In genomic region chr16:50402851-50403250, GRCm38 (mm10) we compare ENCODE assay signal across 33 mouse cellular contexts. TPM values are rescaled to one million over a fixed set of nuclear protein-coding genes. Genes with fewer than 3 reads are reported as not detected.
DNase-seq lines count a peak whose midpoint lies in the region; ATAC-seq and TF ChIP-seq lines count a peak whose summit lies in the region.
"Had no signal": no experiment of that assay in that cellular context is flagged by ENCODE, and none has a peak within 500 bp of the region (broad histone marks: within the 10 kb centered on the region; RNA-seq: fewer than 3 reads in every experiment).

No protein-coding gene starts in this region.

- no peak for TF ChIP-seq CTCF in liver, postnatal 0 days (IDR thresholded peaks at IDR 0.05; ENCODE audit: low read depth)
- TF ChIP-seq CTCF in liver, embryonic 14.5 days (IDR thresholded peaks at IDR 0.05; ENCODE audit: low read depth), result no peak

- intact Hi-C loops in left cerebral cortex, postnatal 4 days (cut with DNase I), result no loop called here

- no peak overlapping the region for H3K4me3 ChIP-seq in liver, postnatal 0 days (ENCODE audit: low read depth, low read length)
- H3K4me3 ChIP-seq in liver, embryonic 14.5 days (ENCODE audit: insufficient read depth in 1 of 2, low read depth in 2 of 2, low read length in 2 of 2), result no peak overlapping the region
- H3K4me3 ChIP-seq: forebrain, embryonic 15.5 days; hindbrain, embryonic 12.5 days; intestine, embryonic 15.5 days; limb, embryonic 10.5 days; limb, embryonic 15.5 days; myocyte; neural tube, embryonic 12.5 days had no signal

- peaks cover 3% of the 10 kb centered on the region; the same call in 1 of the 2 replicates for H3K4me1 ChIP-seq in liver, postnatal 0 days (ENCODE audit: insufficient read depth)
- H3K4me1 ChIP-seq in liver, embryonic 14.5 days (replicated peaks; ENCODE audit: control insufficient read depth in 2 of 2, insufficient read depth in 2 of 2, low read length in 1 of 2), result peaks cover 4 to 9% of the 10 kb centered on the region in 2 experiments; a peak in 3 of 4 replicates
- H3K4me1 ChIP-seq: forebrain, embryonic 15.5 days; hindbrain, embryonic 12.5 days; intestine, embryonic 15.5 days; limb, embryonic 10.5 days; limb, embryonic 15.5 days; neural tube, embryonic 12.5 days had no signal

- H3K27ac ChIP-seq in liver, postnatal 0 days (ENCODE audit: low read depth), result no peak overlapping the region
- H3K27ac ChIP-seq in liver, embryonic 14.5 days, result no peak overlapping the region
- H3K27ac ChIP-seq: forebrain, embryonic 15.5 days; hindbrain, embryonic 12.5 days; hindbrain, postnatal 0 days; intestine, embryonic 15.5 days; limb, embryonic 10.5 days; limb, embryonic 15.5 days; neural tube, embryonic 12.5 days; stomach, postnatal 0 days had no signal

- H3K4me2 ChIP-seq in liver, postnatal 0 days (ENCODE audit: low read depth, low read length), result no peak overlapping the region
- H3K4me2 ChIP-seq in liver, embryonic 14.5 days (ENCODE audit: low read depth), result peak overlapping the region; percentile 41
- H3K4me2 ChIP-seq: forebrain, embryonic 15.5 days; heart, embryonic 11.5 days; hindbrain, embryonic 12.5 days; intestine, embryonic 15.5 days; limb, embryonic 15.5 days; midbrain, embryonic 11.5 days; neural tube, embryonic 12.5 days had no signal

- H3K9me3 ChIP-seq in liver, postnatal 0 days (ENCODE audit: low read length), result no peaks in the 10 kb centered on the region
- H3K9me3 ChIP-seq in liver, embryonic 14.5 days (ENCODE audit: control insufficient read depth, low read length), result no peaks in the 10 kb centered on the region
- H3K9me3 ChIP-seq: forebrain, embryonic 15.5 days; G1E; hindbrain, embryonic 12.5 days; intestine, embryonic 15.5 days; limb, embryonic 10.5 days; limb, embryonic 15.5 days; neural tube, embryonic 12.5 days had no signal

- ATAC-seq in liver, postnatal 0 days, result no peak
- peak; percentile 79 for ATAC-seq in liver, embryonic 14.5 days (ENCODE audit: insufficient read depth)
- ATAC-seq: forebrain, embryonic 15.5 days; hindbrain, postnatal 0 days; intestine, embryonic 15.5 days; midbrain, embryonic 16.5 days had no signal

- H3K36me3 ChIP-seq in liver, postnatal 0 days (replicated peaks; ENCODE audit: insufficient read depth, low read length), result no peaks in the 10 kb centered on the region
- H3K36me3 ChIP-seq in liver, embryonic 14.5 days (replicated peaks; ENCODE audit: control insufficient read depth, insufficient read depth, low read depth), result no peaks in the 10 kb centered on the region
- H3K36me3 ChIP-seq: forebrain, embryonic 15.5 days; hindbrain, embryonic 12.5 days; intestine, embryonic 15.5 days; limb, embryonic 15.5 days; neural tube, embryonic 12.5 days had no signal

- H3K27me3 ChIP-seq in liver, postnatal 0 days (ENCODE audit: insufficient read depth, low read length), result no peaks in the 10 kb centered on the region
- no peaks in the 10 kb centered on the region for H3K27me3 ChIP-seq in liver, embryonic 14.5 days (ENCODE audit: control insufficient read depth, insufficient read depth, low read length)
- H3K27me3 ChIP-seq: forebrain, embryonic 15.5 days; hindbrain, embryonic 12.5 days; intestine, embryonic 15.5 days; limb, embryonic 15.5 days; neural tube, embryonic 12.5 days had no signal

- peak; percentile 64 for DNase-seq in liver
- no peak for DNase-seq in liver, postnatal 0 days
- peak; percentile 25 for DNase-seq in c-Kit-positive CD71-positive TER-119-positive erythroid progenitor cells, embryonic 14.5 days (ENCODE audit: low spot score)
- peak in 2 of 3 experiments; percentile 35 to 43 for DNase-seq in liver, embryonic 14.5 days (ENCODE audit: low read depth in 3 of 3, low spot score in 3 of 3)
- no peak for DNase-seq in left cerebral cortex, postnatal 4 days
- no peak for DNase-seq in thymus, postnatal 14 days
- no peak for DNase-seq in thymus, adult 18-20 months
- DNase-seq: adrenal gland, postnatal 36 days; cerebellum, adult 8-10 months; cerebellum, postnatal 25 days; gastrocnemius, postnatal 25 days; heart, adult 11 months; heart, postnatal 36 days; kidney, adult 8-10 months; kidney, postnatal 10 days; layer of hippocampus, postnatal 36 days; lung, postnatal 36 days; right cerebral cortex, postnatal 4 days; thymus, adult 2 months; thymus, postnatal 4 days had no signal

- TF ChIP-seq EP300 in liver, postnatal 0 days (IDR thresholded peaks at IDR 0.05; ENCODE audit: low read depth), result no peak
- no peak for TF ChIP-seq EP300 in liver, embryonic 14.5 days (IDR thresholded peaks at IDR 0.05; ENCODE audit: low read depth)

- 43% methylated on average over 5 of the region's 5 CpGs for WGBS in liver, postnatal 0 days (ENCODE audit: insufficient replicate concordance)
- WGBS in liver, embryonic 14.5 days (ENCODE audit: insufficient replicate concordance), result 6% methylated on average over 5 of the region's 5 CpGs

- no peak overlapping the region for H3K9ac ChIP-seq in liver, postnatal 0 days (replicated peaks)
- no peak overlapping the region for H3K9ac ChIP-seq in liver, embryonic 14.5 days (replicated peaks)
- H3K9ac ChIP-seq: forebrain, embryonic 15.5 days; hindbrain, embryonic 12.5 days; intestine, embryonic 15.5 days; limb, embryonic 15.5 days; neural tube, embryonic 12.5 days had no signal

RNA-seq across cellular contexts. Expression of gene Bbx, which starts 29.3 kb away (rescaled TPM):
- polyA plus RNA-seq in liver, postnatal 0 days (2015; fragmentation: Nextera tagmentation; extraction: Ambion mirVana), result 6.5 and 7.9 TPM in 2 replicates
- polyA plus RNA-seq in liver, embryonic 14.5 days (2012; rRNA removed), result 1.3 and 1.8 TPM in 2 replicates
- 3.4 TPM in 2 replicates for polyA plus RNA-seq in liver, embryonic 14.5 days (2014; fragmentation: Nextera tagmentation; extraction: Ambion mirVana)
- 10 to 100 TPM in 1 of 2 experiments, 1 to 10 TPM in 1; 9.1 to 10.3 TPM for total RNA-seq in left cerebral cortex, postnatal 4 days (2021)

Comparison
In these comparisons a context has a peak if more than half of its experiments do, and no peak if none do; other contexts are left out.
1. DNase-seq: peak in liver (single experiment), c-Kit-positive CD71-positive TER-119-positive erythroid progenitor cells, embryonic 14.5 days (single experiment) and liver, embryonic 14.5 days (2 of 3); none in liver, postnatal 0 days (single experiment), left cerebral cortex, postnatal 4 days (single experiment), thymus, postnatal 14 days (single experiment) and thymus, adult 18-20 months (0 of 2).